Mouse (Mus musculus) limb, embryonic 14.5 days (tissue): Measurements from ENCODE around the gene Mapk12. TPM values are rescaled to one million over a fixed set of nuclear protein-coding genes. Genes with fewer than 3 reads are reported as not detected.

ENCODE experiments used
- ATAC-seq: fragments of 200-750 bp; cut with Nextera tagmentation; 2 replicates; pipeline ENCODE4 v1.8.0; 2017; ENCODE audit warnings: low read depth, moderate number of reproducible peaks, moderate TSS enrichment; ENCODE audit not compliant: low FRiP score
- DNase-seq: peaks from one replicate; pipeline ENCODE4 v3.0.0-alpha.2; 2015; ENCODE audit warnings: low spot score
- H3K27ac ChIP-seq: fragments of 300-500 bp; sonication (generic); replicated peaks from 2 replicates; pipeline ENCODE4 v1.5.1; 2014; ENCODE audit warnings: low read depth, mild to moderate bottlenecking, low read length, moderate library complexity, mixed read lengths
- H3K27me3 ChIP-seq: fragments of 300-500 bp; sonication (generic); 2 replicates; pipeline ENCODE4 v1.6.1; 2014; ENCODE audit warnings: low read length, mixed read lengths; ENCODE audit not compliant: control insufficient read depth, insufficient read depth
- H3K36me3 ChIP-seq: fragments of 300-500 bp; sonication (generic); 2 replicates; pipeline ENCODE4 v1.6.1; 2014; ENCODE audit warnings: mild to moderate bottlenecking, low read length, moderate library complexity, mixed read lengths; ENCODE audit not compliant: control insufficient read depth, insufficient read depth
- H3K4me1 ChIP-seq: fragments of 300-500 bp; sonication (generic); 2 replicates; pipeline ENCODE4 v1.6.1; 2014; ENCODE audit warnings: antibody characterized with exemption, low read length, mixed read lengths; ENCODE audit not compliant: control insufficient read depth, insufficient read depth
- H3K4me2 ChIP-seq: fragments of 300-500 bp; sonication (generic); replicated peaks from 2 replicates; pipeline ENCODE4 v1.6.1; 2014; ENCODE audit warnings: low read depth, mild to moderate bottlenecking, low read length, moderate library complexity; ENCODE audit not compliant: severe bottlenecking
- H3K4me3 ChIP-seq: fragments of 300-500 bp; sonication (generic); replicated peaks from 2 replicates; pipeline ENCODE4 v1.5.1; 2014; ENCODE audit warnings: low read length
- H3K9ac ChIP-seq: fragments of 300-500 bp; sonication (generic); 2 replicates; pipeline ENCODE4 v1.6.1; 2014; ENCODE audit warnings: mild to moderate bottlenecking, low read depth, low read length, moderate library complexity; ENCODE audit not compliant: severe bottlenecking
- H3K9me3 ChIP-seq: fragments of 300-500 bp; sonication (generic); 2 replicates; pipeline ENCODE4 v1.6.1; 2016; ENCODE audit warnings: low read length; ENCODE audit not compliant: control insufficient read depth
- POLR2A ChIP-seq: fragments of 200-500 bp; IDR thresholded peaks from 2 replicates; pipeline ENCODE4 v1.8.0; 2012; ENCODE audit warnings: inconsistent platforms, mild to moderate bottlenecking, moderate library complexity, borderline replicate concordance; ENCODE audit not compliant: insufficient read depth, insufficient read length; ENCODE audit errors: extremely low read depth
- WGBS: fragments of 180-500 bp; shearing (Covaris S2); extraction: QIAGEN DNeasy Blood & Tissue Kit; methylation state at CpG from one replicate; pipeline ENCODE4 v1.1.7; 2014; 5-methylcytosine and 5-hydroxymethylcytosine counted together
- polyA plus RNA-seq, 2 experiments: library from polyadenylated mRNA; depleted of rRNA in 1 of 2; stranded (reverse) in 1 of 2; unstranded in 1 of 2; fragments of >200 nt; fragmentation: Nextera tagmentation in 1 of 2; extraction: Ambion mirVana in 1 of 2; gene quantifications; 2 replicates each; pipeline versions ENCODE4 v1.2.1 to v1.2.3; 2012 to 2014

Mapk12 gene
- polyA plus RNA-seq, 2 experiments, result 8.3 to 14.9 TPM

DNA sequence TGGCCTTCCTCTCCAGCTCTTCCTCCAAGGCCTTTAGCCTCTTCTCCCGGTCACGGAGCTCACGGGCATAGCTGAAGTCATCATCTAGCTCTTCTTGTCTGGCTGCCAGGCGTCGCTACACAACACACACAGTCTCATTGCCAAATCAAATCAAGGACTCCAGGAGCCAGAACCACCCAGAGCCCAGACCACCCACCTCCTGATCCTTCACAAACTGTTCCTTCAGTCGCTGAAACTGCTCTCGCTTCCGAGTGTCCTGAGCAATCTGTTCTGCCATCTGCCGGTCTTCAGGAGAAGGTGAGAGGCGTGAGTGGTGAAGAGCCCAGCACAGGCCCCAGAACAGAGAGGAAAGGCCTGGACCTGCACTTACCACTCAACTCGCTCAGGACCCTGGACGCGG lies 34.4 kb downstream of the Mapk12 start:
- TF ChIP-seq POLR2A, result no peak
- Histone ChIP-seq H3K9me3 (no peaks in the 10 kb centered on the region), H3K4me2 (no peak overlapping the region), H3K4me1 (no peaks in the 10 kb centered on the region), H3K36me3 (peaks cover 95% of the 10 kb centered on the region), H3K9ac (no peak overlapping the region), H3K4me3 (no peak overlapping the region), H3K27ac (no peak overlapping the region), H3K27me3 (no peaks in the 10 kb centered on the region)
- ATAC-seq (no peak), DNase-seq (no peak)
- 89% methylated on average over 13 of the region's 13 CpGs for WGBS

GRCm38 (mm10) chr15:89104425-89104824 lies 36.1 kb downstream of the Mapk12 start:
- WGBS, result 96% methylated on average over 8 of the region's 8 CpGs
- no peak for ATAC-seq
- peaks cover 95% of the 10 kb centered on the region for H3K36me3 ChIP-seq

DNA sequence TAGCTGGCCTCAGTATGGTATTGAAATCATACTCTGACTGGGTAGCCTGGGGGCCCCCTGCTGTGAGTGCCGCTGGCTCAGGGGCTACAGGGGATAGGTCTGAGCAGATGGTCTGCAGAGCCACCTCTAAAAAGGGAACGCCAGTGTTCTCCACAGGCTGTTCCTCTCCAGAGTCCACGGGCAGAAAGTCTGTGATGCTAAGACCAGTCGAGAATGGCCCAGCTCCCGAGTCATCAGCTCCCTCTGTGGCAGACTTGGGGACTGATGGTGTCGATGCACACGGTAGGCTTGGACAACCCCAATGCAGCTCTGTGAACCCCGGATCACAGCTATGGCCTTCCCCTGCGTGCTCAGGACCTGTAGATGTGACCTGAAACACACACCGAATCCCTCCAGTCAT lies 36.6 kb downstream of the Mapk12 start:
- no peak overlapping the region for H3K9ac ChIP-seq
- H3K27me3 ChIP-seq, result no peaks in the 10 kb centered on the region
- no peak overlapping the region for H3K27ac ChIP-seq
- WGBS, result 90% methylated on average over 10 of the region's 10 CpGs
- H3K9me3 ChIP-seq, result no peaks in the 10 kb centered on the region
- no peak for DNase-seq
- ATAC-seq, result no peak
- no peaks in the 10 kb centered on the region for H3K4me1 ChIP-seq
- no peak overlapping the region for H3K4me3 ChIP-seq
- H3K36me3 ChIP-seq, result peaks cover 95% of the 10 kb centered on the region
- TF ChIP-seq POLR2A, result no peak
- no peak overlapping the region for H3K4me2 ChIP-seq

More at GRCm38 (mm10) chr15:89104425-89104824, 36.1 kb downstream of the Mapk12 start:
- Histone ChIP-seq H3K27me3 (no peaks in the 10 kb centered on the region), H3K4me3 (no peak overlapping the region), H3K9ac (no peak overlapping the region), H3K4me1 (no peaks in the 10 kb centered on the region), H3K4me2 (no peak overlapping the region), H3K9me3 (no peaks in the 10 kb centered on the region), H3K27ac (no peak overlapping the region)
- DNase-seq, result no peak
- no peak for TF ChIP-seq POLR2A

DNA sequence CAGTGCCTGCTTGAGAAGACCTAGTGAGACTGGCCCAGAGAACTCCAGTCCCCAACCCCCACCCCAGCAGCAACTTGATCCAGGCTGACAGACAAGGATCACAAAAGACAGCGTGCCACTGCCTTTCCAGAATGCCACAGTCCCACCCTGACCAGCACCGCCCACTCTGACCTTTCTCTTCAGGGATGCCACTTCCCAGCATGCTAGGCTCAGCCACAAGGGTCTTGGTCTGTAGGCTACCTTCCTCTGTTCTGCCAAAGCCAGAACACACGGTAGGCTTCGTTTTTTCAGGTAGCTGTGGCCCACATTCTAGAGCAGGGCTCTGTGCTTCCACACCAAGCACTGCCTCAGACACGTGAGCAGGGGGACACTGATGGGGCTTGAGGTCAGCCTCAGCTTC lies 37.9 kb downstream of the Mapk12 start:
- DNase-seq (no peak), ATAC-seq (no peak)
- 83% methylated on average over 5 of the region's 5 CpGs for whole genome bisulfite sequencing
- TF ChIP-seq POLR2A, result no peak
- H3K27ac ChIP-seq, result no peak overlapping the region
- H3K9ac ChIP-seq, result no peak overlapping the region
- H3K36me3 ChIP-seq, result peaks cover 95% of the 10 kb centered on the region
- H3K9me3 ChIP-seq, result no peaks in the 10 kb centered on the region
- H3K4me1 ChIP-seq, result no peaks in the 10 kb centered on the region
- no peaks in the 10 kb centered on the region for H3K27me3 ChIP-seq
- H3K4me2 ChIP-seq, result no peak overlapping the region
- no peak overlapping the region for H3K4me3 ChIP-seq

DNA sequence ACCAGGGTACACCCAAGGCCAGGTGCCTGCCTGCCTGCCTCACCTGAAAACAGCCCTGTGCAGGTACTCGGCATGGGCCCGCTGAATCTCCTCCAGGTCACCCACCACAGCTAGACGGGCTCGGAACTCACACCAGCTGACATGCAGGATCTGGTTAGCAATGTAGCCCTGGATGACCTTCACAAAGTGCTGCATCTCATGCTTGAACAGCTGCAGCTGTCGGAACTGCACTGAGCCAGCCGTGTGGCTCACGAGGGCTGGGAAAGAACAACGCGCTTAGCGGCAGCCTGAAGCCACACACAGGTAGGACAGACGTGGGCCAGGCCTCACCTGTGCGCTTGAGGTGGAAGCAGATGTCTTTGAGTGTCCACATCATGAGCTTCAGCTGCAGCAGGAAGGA lies 39.7 kb downstream of the Mapk12 start:
- DNase-seq (no peak), ATAC-seq (no peak)
- Histone ChIP-seq H3K4me1 (no peaks in the 10 kb centered on the region), H3K9me3 (no peaks in the 10 kb centered on the region), H3K27ac (no peak overlapping the region), H3K36me3 (peaks cover 95% of the 10 kb centered on the region), H3K27me3 (no peaks in the 10 kb centered on the region), H3K4me3 (no peak overlapping the region), H3K4me2 (no peak overlapping the region), H3K9ac (no peak overlapping the region)
- no peak for TF ChIP-seq POLR2A
- 98% methylated on average over 12 of the region's 12 CpGs for WGBS

GRCm38 (mm10) chr15:89098616-89099015 lies 41.9 kb downstream of the Mapk12 start:
- ATAC-seq (no peak), DNase-seq (no peak)
- WGBS, result 89% methylated on average over 7 of the region's 7 CpGs
- no peak overlapping the region for H3K4me3 ChIP-seq
- no peak for TF ChIP-seq POLR2A
- no peaks in the 10 kb centered on the region for H3K4me1 ChIP-seq
- no peak overlapping the region for H3K9ac ChIP-seq
- no peak overlapping the region for H3K27ac ChIP-seq
- peaks cover 99% of the 10 kb centered on the region for H3K36me3 ChIP-seq
- H3K27me3 ChIP-seq, result no peaks in the 10 kb centered on the region
- H3K9me3 ChIP-seq, result no peaks in the 10 kb centered on the region
- H3K4me2 ChIP-seq, result no peak overlapping the region
